Mouse (Mus musculus): ENCODE results near the gene Tmem80. TPM values are rescaled to one million over a fixed set of nuclear protein-coding genes. Genes with fewer than 3 reads are reported as not detected.

Gene Tmem80
- polyA plus RNA-seq, 1 experiment from 2014 or later, result 36.7 TPM

DNA sequence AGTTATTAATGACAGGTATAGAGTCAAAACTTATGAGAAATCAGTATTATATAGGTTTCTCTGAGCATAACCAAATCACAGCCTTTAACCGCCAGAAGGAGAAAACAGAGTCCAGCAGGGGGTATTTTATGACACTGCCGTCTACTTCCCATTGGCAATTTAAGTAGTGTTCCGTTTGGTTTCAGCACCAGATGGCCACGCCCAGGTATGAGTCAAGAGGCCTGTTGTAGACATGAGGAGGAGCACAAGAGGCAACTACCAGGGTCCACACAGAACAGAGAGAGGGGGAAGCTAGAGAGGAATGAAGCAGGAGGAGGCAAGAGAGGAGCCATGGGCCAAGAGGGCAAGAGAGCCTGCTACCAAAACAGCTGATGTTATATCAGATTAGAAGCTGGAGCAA is 52.0 kb downstream of the Tmem80 start:
- Histone ChIP-seq H3K36me3 (ENCODE audit: control insufficient read depth, insufficient read depth, low read length) (no peaks in the 10 kb centered on the region), H3K9me3 (ENCODE audit: control insufficient read depth, low read length) (no peaks in the 10 kb centered on the region), H3K4me2 (replicated peaks; ENCODE audit: low read depth, low read length) (no peak overlapping the region), H3K4me3 (ENCODE audit: low read length) (no peak overlapping the region), H3K27me3 (ENCODE audit: control insufficient read depth, insufficient read depth, low read length) (no peaks in the 10 kb centered on the region), H3K27ac (ENCODE audit: low read depth, low read length) (no peak overlapping the region), H3K4me1 (ENCODE audit: control insufficient read depth, insufficient read depth, low read length) (no peaks in the 10 kb centered on the region), H3K9ac (ENCODE audit: low read depth, low read length) (no peak overlapping the region)
- no peak for ATAC-seq (ENCODE audit: low FRiP score, low TSS enrichment)
- 34% methylated on average over 4 of the region's 4 CpGs for WGBS

DNA sequence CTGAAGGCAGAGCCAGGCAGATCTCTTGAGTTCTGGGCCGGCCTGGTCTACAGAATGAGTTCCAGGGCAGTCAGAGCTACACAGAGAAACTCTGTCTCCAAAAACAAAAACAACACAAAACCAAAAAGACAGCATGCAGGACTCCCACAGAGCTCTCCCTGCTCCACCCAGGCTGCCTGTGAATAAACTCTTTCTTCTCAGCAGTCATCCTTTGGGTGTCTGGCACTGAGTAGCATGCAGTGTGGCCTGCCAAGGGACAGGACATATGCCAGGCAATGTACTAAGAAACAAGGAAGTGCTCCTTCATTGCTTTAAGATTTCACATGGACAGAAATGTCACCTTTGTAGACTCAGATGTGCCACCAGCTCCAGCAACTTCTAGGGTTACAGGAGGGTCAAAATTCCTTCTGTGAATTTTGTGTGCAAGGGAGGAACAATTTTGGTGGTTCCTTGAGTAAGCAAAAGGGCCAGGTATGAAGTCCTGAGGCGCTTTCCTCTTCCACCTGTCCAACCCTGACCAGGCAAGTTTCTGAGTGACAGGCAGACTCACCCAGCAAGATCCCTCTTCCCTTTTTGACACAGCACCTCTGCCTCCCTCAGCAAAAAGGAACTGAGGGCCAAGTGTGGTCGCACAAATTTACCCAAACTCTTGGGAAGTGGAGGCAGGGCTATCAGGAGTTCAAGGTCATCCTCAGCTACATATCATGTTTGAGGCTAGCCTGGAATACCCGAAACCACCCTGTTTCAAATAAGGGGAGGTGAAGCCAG is 53.7 kb downstream of the Tmem80 start:
- Histone ChIP-seq H3K9me3 (ENCODE audit: control insufficient read depth, low read length) (no peaks in the 10 kb centered on the region), H3K4me2 (replicated peaks; ENCODE audit: low read depth, low read length) (no peak overlapping the region), H3K4me1 (ENCODE audit: control insufficient read depth, insufficient read depth, low read length) (no peaks in the 10 kb centered on the region), H3K36me3 (ENCODE audit: control insufficient read depth, insufficient read depth, low read length) (no peaks in the 10 kb centered on the region), H3K4me3 (ENCODE audit: low read length) (no peak overlapping the region), H3K27ac (ENCODE audit: low read depth, low read length) (no peak overlapping the region), H3K9ac (ENCODE audit: low read depth, low read length) (no peak overlapping the region), H3K27me3 (ENCODE audit: control insufficient read depth, insufficient read depth, low read length) (no peaks in the 10 kb centered on the region)
- 73% methylated on average over 4 of the region's 4 CpGs for WGBS
- ATAC-seq (ENCODE audit: low FRiP score, low TSS enrichment), result no peak

Other genes starting within 250 kb of the Tmem80 start
- 4.0 and 4.3 TPM in 2 replicates for gene Pkp3, start 249.5 kb upstream of the Tmem80 start, polyA plus RNA-seq (2014; fragmentation: Nextera tagmentation; extraction: Ambion mirVana)
- gene Sigirr, start 227.2 kb upstream of the Tmem80 start, polyA plus RNA-seq (2014; fragmentation: Nextera tagmentation; extraction: Ambion mirVana), result 9.5 and 11.7 TPM in 2 replicates
- 3.0 and 4.4 TPM in 2 replicates for gene Ano9, start 209.9 kb upstream of the Tmem80 start, polyA plus RNA-seq (2014; fragmentation: Nextera tagmentation; extraction: Ambion mirVana)
- 58.4 and 63.1 TPM in 2 replicates for gene Ptdss2, start 205.4 kb upstream of the Tmem80 start, polyA plus RNA-seq (2014; fragmentation: Nextera tagmentation; extraction: Ambion mirVana)
- gene Rnh1, start 154.9 kb upstream of the Tmem80 start, polyA plus RNA-seq (2014; fragmentation: Nextera tagmentation; extraction: Ambion mirVana), result 116 and 122 TPM in 2 replicates
- gene Hras, start 133.7 kb upstream of the Tmem80 start, polyA plus RNA-seq (2014; fragmentation: Nextera tagmentation; extraction: Ambion mirVana), result 97.2 and 97.8 TPM in 2 replicates
- gene Lrrc56, start 133.6 kb upstream of the Tmem80 start, polyA plus RNA-seq (2014; fragmentation: Nextera tagmentation; extraction: Ambion mirVana), result 6.7 and 9.5 TPM in 2 replicates
- gene Lmntd2, start 113.7 kb upstream of the Tmem80 start, polyA plus RNA-seq (2014; fragmentation: Nextera tagmentation; extraction: Ambion mirVana), result 3.3 and 3.4 TPM in 2 replicates
- gene Rassf7, start 111.9 kb upstream of the Tmem80 start, polyA plus RNA-seq (2014; fragmentation: Nextera tagmentation; extraction: Ambion mirVana), result 52.0 and 52.9 TPM in 2 replicates
- 48.5 and 82.6 TPM in 2 replicates for gene Phrf1, start 99.0 kb upstream of the Tmem80 start, polyA plus RNA-seq (2014; fragmentation: Nextera tagmentation; extraction: Ambion mirVana)
- 2.4 and 2.7 TPM in 2 replicates for gene Irf7, start 61.3 kb upstream of the Tmem80 start, polyA plus RNA-seq (2014; fragmentation: Nextera tagmentation; extraction: Ambion mirVana)
- 1.7 and 3.5 TPM in 2 replicates for gene Cdhr5, start 51.0 kb upstream of the Tmem80 start, polyA plus RNA-seq (2014; fragmentation: Nextera tagmentation; extraction: Ambion mirVana)
- gene Sct, start 48.6 kb upstream of the Tmem80 start, polyA plus RNA-seq (2014; fragmentation: Nextera tagmentation; extraction: Ambion mirVana), result 40.2 and 58.1 TPM in 2 replicates
- gene Drd4, start 35.7 kb upstream of the Tmem80 start, polyA plus RNA-seq (2014; fragmentation: Nextera tagmentation; extraction: Ambion mirVana), result 1.4 and 1.6 TPM in 2 replicates
- 64.0 and 79.7 TPM in 2 replicates for gene Deaf1, start within 50 bp of the Tmem80 start, polyA plus RNA-seq (2014; fragmentation: Nextera tagmentation; extraction: Ambion mirVana)
- gene Eps8l2, start 11.1 kb downstream of the Tmem80 start, polyA plus RNA-seq (2014; fragmentation: Nextera tagmentation; extraction: Ambion mirVana), result 9.6 and 18.0 TPM in 2 replicates
- gene Taldo1, start 64.5 kb downstream of the Tmem80 start, polyA plus RNA-seq (2014; fragmentation: Nextera tagmentation; extraction: Ambion mirVana), result 321 and 322 TPM in 2 replicates
- 50.7 and 54.5 TPM in 2 replicates for gene Gatd1, start 86.4 kb downstream of the Tmem80 start, polyA plus RNA-seq (2014; fragmentation: Nextera tagmentation; extraction: Ambion mirVana)
- gene Cend1, start 101.8 kb downstream of the Tmem80 start, polyA plus RNA-seq (2014; fragmentation: Nextera tagmentation; extraction: Ambion mirVana), result 0.46 and 1.6 TPM in 2 replicates
- gene Slc25a22, start 110.2 kb downstream of the Tmem80 start, polyA plus RNA-seq (2014; fragmentation: Nextera tagmentation; extraction: Ambion mirVana), result 22.0 and 34.1 TPM in 2 replicates
- gene Pidd1, start 116.3 kb downstream of the Tmem80 start, polyA plus RNA-seq (2014; fragmentation: Nextera tagmentation; extraction: Ambion mirVana), result 9.1 and 14.1 TPM in 2 replicates
- 1,491 and 1,701 TPM in 2 replicates for gene Rplp2, start 119.6 kb downstream of the Tmem80 start, polyA plus RNA-seq (2014; fragmentation: Nextera tagmentation; extraction: Ambion mirVana)
- gene Pnpla2, start 127.5 kb downstream of the Tmem80 start, polyA plus RNA-seq (2014; fragmentation: Nextera tagmentation; extraction: Ambion mirVana), result 27.4 and 31.9 TPM in 2 replicates
- gene Cracr2b, start 133.4 kb downstream of the Tmem80 start, polyA plus RNA-seq (2014; fragmentation: Nextera tagmentation; extraction: Ambion mirVana), result 13.1 and 13.4 TPM in 2 replicates
- 93.2 and 108 TPM in 2 replicates for gene Cd151, start 139.7 kb downstream of the Tmem80 start, polyA plus RNA-seq (2014; fragmentation: Nextera tagmentation; extraction: Ambion mirVana)
- gene Polr2l, start 147.4 kb downstream of the Tmem80 start, polyA plus RNA-seq (2014; fragmentation: Nextera tagmentation; extraction: Ambion mirVana), result 77.9 and 85.5 TPM in 2 replicates
- gene Tspan4, start 147.5 kb downstream of the Tmem80 start, polyA plus RNA-seq (2014; fragmentation: Nextera tagmentation; extraction: Ambion mirVana), result 71.9 and 90.2 TPM in 2 replicates
- gene Chid1, start 212.1 kb downstream of the Tmem80 start, polyA plus RNA-seq (2014; fragmentation: Nextera tagmentation; extraction: Ambion mirVana), result 28.9 and 38.8 TPM in 2 replicates
- gene Ap2a2, start 234.4 kb downstream of the Tmem80 start, polyA plus RNA-seq (2014; fragmentation: Nextera tagmentation; extraction: Ambion mirVana), result 47.0 and 76.3 TPM in 2 replicates